Mouse (Mus musculus): ENCODE measurements at regions not wholly inside any gene's neighbourhood (a gene's known extent, or its start where the extent isn't known, plus 50 kb on each side); places are given as distances from the start of the nearest gene placed in this dataset.
"Not testable (repeated sequence)": the region's sequence is repeated elsewhere in the genome, so short reads cannot be mapped to it uniquely, and the experiment has no call there.

GRCm38 (mm10) chr12:77094999-77095915 is 133.3 kb upstream of the Max start:
- no peak overlapping the region for H3K4me3 ChIP-seq (replicated peaks)
- no peaks in the 10 kb centered on the region for H3K27me3 ChIP-seq (ENCODE audit: control insufficient read depth)
- no peak for TF ChIP-seq GATA1 (IDR thresholded peaks at IDR 0.05; ENCODE audit: low read length)
- TF ChIP-seq TAL1 (IDR thresholded peaks at IDR 0.05; ENCODE audit: low read length), result no peak
- peaks cover 11% of the 10 kb centered on the region for H3K4me1 ChIP-seq (ENCODE audit: control insufficient read depth)
- H3K9me3 ChIP-seq (ENCODE audit: control insufficient read depth, low read length), result no peaks in the 10 kb centered on the region
- no peaks in the 10 kb centered on the region for H3K36me3 ChIP-seq (ENCODE audit: control insufficient read depth)

DNA sequence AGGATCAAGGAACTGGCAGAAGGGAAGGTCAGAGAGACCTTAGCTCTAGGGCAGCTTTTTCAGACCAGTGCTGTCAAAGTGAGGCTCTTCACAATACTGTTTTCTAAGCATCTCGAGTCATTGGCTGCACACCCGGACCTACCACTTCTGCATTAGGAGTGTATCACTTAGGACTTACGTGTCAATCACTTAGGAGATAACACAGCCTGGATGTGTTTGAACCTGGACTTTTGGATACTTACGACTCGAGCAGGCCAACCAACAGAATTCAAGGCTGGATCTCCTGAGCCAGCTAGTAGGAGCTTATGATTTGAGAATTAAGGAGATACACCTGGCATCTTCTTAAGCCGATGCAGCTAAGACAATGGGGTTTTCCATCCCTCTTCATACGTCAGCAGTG is 132.2 kb upstream of the Max start:
- no peaks in the 10 kb centered on the region for H3K36me3 ChIP-seq (ENCODE audit: control insufficient read depth)
- peaks cover 21% of the 10 kb centered on the region for H3K4me1 ChIP-seq (ENCODE audit: control insufficient read depth)
- TF ChIP-seq GATA1 (IDR thresholded peaks at IDR 0.05; ENCODE audit: low read length), result no peak
- H3K9me3 ChIP-seq (ENCODE audit: control insufficient read depth, low read length), result no peaks in the 10 kb centered on the region
- H3K27me3 ChIP-seq (ENCODE audit: control insufficient read depth), result no peaks in the 10 kb centered on the region
- H3K4me3 ChIP-seq (replicated peaks), result no peak overlapping the region

- Histone ChIP-seq H3K4me1 (ENCODE audit: control insufficient read depth) (peaks cover 25% of the 10 kb centered on the region), H3K4me3 (replicated peaks) (no peak overlapping the region), H3K36me3 (ENCODE audit: control insufficient read depth) (no peaks in the 10 kb centered on the region)
These were observed 130.7 kb upstream of the Max start for GRCm38 (mm10) chr12:77092741-77093140.

GRCm38 (mm10) chr12:77092143-77092542 is 130.1 kb upstream of the Max start:
- no peak overlapping the region for H3K4me3 ChIP-seq (replicated peaks)
- no peaks in the 10 kb centered on the region for H3K27me3 ChIP-seq (ENCODE audit: control insufficient read depth)
- peaks cover 25% of the 10 kb centered on the region for H3K4me1 ChIP-seq (ENCODE audit: control insufficient read depth)
- no peak for TF ChIP-seq TAL1 (IDR thresholded peaks at IDR 0.05; ENCODE audit: low read length)
- TF ChIP-seq GATA1 (IDR thresholded peaks at IDR 0.05; ENCODE audit: low read length), result no peak
- no peaks in the 10 kb centered on the region for H3K9me3 ChIP-seq (ENCODE audit: control insufficient read depth, low read length)
- H3K36me3 ChIP-seq (ENCODE audit: control insufficient read depth), result no peaks in the 10 kb centered on the region

More at GRCm38 (mm10) chr12:77092741-77093140, 130.7 kb upstream of the Max start:
- Histone ChIP-seq H3K27me3 (ENCODE audit: control insufficient read depth) (no peaks in the 10 kb centered on the region), H3K9me3 (ENCODE audit: control insufficient read depth, low read length) (no peaks in the 10 kb centered on the region)
- TF ChIP-seq TAL1 (IDR thresholded peaks at IDR 0.05; ENCODE audit: low read length) (no peak), GATA1 (IDR thresholded peaks at IDR 0.05; ENCODE audit: low read length) (no peak)

- H3K27me3 ChIP-seq (ENCODE audit: control insufficient read depth), result no peaks in the 10 kb centered on the region
- no peaks in the 10 kb centered on the region for H3K36me3 ChIP-seq (ENCODE audit: control insufficient read depth)
- H3K4me1 ChIP-seq (ENCODE audit: control insufficient read depth), result peaks cover 25% of the 10 kb centered on the region
- no peak for TF ChIP-seq TAL1 (IDR thresholded peaks at IDR 0.05; ENCODE audit: low read length)
- no peak for TF ChIP-seq GATA1 (IDR thresholded peaks at IDR 0.05; ENCODE audit: low read length)
- H3K4me3 ChIP-seq (replicated peaks), result no peak overlapping the region
- no peaks in the 10 kb centered on the region for H3K9me3 ChIP-seq (ENCODE audit: control insufficient read depth, low read length)
These were observed 129.7 kb upstream of the Max start for GRCm38 (mm10) chr12:77091700-77092099.

GRCm38 (mm10) chr12:77090525-77090924 is 128.5 kb upstream of the Max start:
- TF ChIP-seq TAL1 (IDR thresholded peaks at IDR 0.05; ENCODE audit: low read length), result no peak
- no peak for TF ChIP-seq GATA1 (IDR thresholded peaks at IDR 0.05; ENCODE audit: low read length)
- no peaks in the 10 kb centered on the region for H3K27me3 ChIP-seq (ENCODE audit: control insufficient read depth)
- no peaks in the 10 kb centered on the region for H3K9me3 ChIP-seq (ENCODE audit: control insufficient read depth, low read length)
- H3K4me1 ChIP-seq (ENCODE audit: control insufficient read depth), result peaks cover 30% of the 10 kb centered on the region
- no peak overlapping the region for H3K4me3 ChIP-seq (replicated peaks)
- no peaks in the 10 kb centered on the region for H3K36me3 ChIP-seq (ENCODE audit: control insufficient read depth)

DNA sequence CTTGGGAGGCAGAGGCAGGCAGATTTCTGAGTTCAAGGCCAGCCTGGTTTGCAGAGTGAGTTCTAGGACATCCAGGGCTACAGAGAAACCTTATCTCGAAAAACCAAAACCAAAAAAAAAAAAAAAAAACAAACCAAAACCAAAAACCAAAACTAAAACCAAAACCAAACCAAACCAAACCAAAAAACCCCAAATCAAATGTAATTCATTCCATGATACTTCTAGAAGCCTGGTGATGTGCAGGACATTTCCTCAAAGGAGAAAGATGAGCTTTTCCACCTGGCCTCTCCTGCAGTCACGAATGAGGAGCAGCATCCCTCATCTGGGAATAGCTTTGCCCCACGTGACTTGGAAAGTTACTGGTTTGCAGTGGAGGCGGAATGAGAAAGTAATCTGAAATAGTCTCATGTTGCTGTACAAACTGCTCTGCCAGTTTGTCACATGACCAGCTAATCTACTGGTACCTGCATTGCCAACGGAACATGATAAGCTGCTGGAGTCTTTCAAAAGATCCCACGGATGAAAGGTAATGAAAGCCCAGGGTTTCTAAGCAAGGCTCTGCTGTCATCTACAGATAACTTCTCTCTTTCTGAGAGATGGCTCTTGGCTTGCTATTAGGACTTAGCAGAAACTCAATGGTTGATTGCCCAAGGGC is 127.8 kb upstream of the Max start:
- TF ChIP-seq TAL1 (IDR thresholded peaks at IDR 0.05; ENCODE audit: low read length) (no peak), GATA1 (IDR thresholded peaks at IDR 0.05; ENCODE audit: low read length) (no peak)
- H3K4me1 ChIP-seq (ENCODE audit: control insufficient read depth), result peaks cover 37% of the 10 kb centered on the region
- no peak overlapping the region for H3K4me3 ChIP-seq (replicated peaks)
- no peaks in the 10 kb centered on the region for H3K36me3 ChIP-seq (ENCODE audit: control insufficient read depth)
- H3K27me3 ChIP-seq (ENCODE audit: control insufficient read depth), result no peaks in the 10 kb centered on the region
- H3K9me3 ChIP-seq (ENCODE audit: control insufficient read depth, low read length), result no peaks in the 10 kb centered on the region

GRCm38 (mm10) chr12:77088452-77088851 is 126.5 kb upstream of the Max start:
- Histone ChIP-seq H3K9me3 (ENCODE audit: control insufficient read depth, low read length) (no peaks in the 10 kb centered on the region), H3K4me3 (replicated peaks) (no peak overlapping the region), H3K4me1 (ENCODE audit: control insufficient read depth) (peaks cover 47% of the 10 kb centered on the region), H3K27me3 (ENCODE audit: control insufficient read depth) (no peaks in the 10 kb centered on the region), H3K36me3 (ENCODE audit: control insufficient read depth) (no peaks in the 10 kb centered on the region)
- TF ChIP-seq TAL1 (IDR thresholded peaks at IDR 0.05; ENCODE audit: low read length), result no peak
- no peak for TF ChIP-seq GATA1 (IDR thresholded peaks at IDR 0.05; ENCODE audit: low read length)

DNA sequence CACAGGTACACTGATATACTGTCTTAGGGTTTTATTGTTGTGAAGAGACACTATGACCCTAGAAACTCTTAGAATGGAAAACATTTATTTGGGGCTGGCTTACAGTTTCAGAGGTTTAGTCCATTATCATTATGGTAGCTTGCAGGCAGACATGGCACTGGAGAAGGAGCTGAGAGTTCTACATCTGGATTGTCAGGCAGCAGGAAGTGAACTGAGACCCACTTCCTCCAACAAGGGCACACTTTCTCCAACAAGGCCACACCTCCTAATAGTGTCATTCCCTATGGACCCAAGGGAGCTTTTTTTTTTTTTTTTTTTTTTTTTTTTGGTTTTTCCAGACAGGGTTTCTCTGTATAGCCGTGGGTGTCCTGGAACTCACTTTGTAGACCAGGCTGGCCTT is 124.9 kb upstream of the Max start:
- H3K27me3 ChIP-seq (ENCODE audit: control insufficient read depth); H3K9me3 ChIP-seq (ENCODE audit: control insufficient read depth, low read length); H3K4me3 ChIP-seq (replicated peaks); H3K36me3 ChIP-seq (ENCODE audit: control insufficient read depth): not testable (repeated sequence)
- peaks cover 43% of the 10 kb centered on the region for H3K4me1 ChIP-seq (ENCODE audit: control insufficient read depth)

Data from erythroblast, embryonic 14.5 days (primary cell).